Mouse (Mus musculus): Measurements from ENCODE around the gene Gm20388. TPM values are rescaled to one million over a fixed set of nuclear protein-coding genes. Genes with fewer than 3 reads are reported as not detected.

The Gm20388 gene
- polyA plus RNA-seq, 1 experiment from 2014 or later = not detected

DNA sequence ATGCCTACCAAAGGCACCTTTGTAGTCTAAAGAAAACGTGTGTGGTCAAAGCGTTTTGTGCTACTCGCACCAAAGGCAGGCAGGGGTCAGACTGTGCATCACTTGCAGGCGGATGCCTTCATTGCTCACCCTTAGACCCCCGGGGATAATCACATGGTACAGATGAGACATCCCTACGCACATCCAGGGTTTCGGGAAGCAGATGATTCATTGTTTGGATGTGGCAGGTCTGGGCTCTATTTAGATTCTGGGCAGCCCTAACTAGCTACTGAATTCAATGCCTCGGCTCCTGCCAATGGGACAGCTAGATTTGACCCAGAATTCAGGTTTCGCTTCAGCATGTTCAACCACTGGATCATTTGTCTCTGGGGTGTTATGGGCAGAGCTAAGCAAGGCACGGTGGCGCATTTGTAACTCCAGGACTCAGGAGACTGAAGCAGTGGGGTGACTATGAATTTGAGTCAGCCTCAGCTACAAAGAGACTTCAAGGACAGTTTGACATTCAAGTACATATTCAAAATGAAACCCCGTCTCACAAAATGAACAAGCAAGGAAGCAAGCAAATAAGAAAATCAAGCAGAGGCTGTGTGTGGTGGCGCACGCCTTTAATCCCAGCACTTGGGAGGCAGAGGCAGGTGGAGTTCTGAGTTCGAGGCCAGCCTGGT lies 2448.6 kb downstream of the Gm20388 start:
- Histone ChIP-seq H3K4me2 (replicated peaks; ENCODE audit: low read depth) (no peak overlapping the region), H3K4me1 (replicated peaks; ENCODE audit: control insufficient read depth, insufficient read depth) (no peaks in the 10 kb centered on the region), H3K9ac (ENCODE audit: low read length) (no peak overlapping the region), H3K36me3 (ENCODE audit: control insufficient read depth, insufficient read depth, low read length) (no peaks in the 10 kb centered on the region), H3K9me3 (ENCODE audit: control insufficient read depth, low read length) (no peaks in the 10 kb centered on the region), H3K27me3 (ENCODE audit: control insufficient read depth, insufficient read depth, low read length) (no peaks in the 10 kb centered on the region), H3K4me3 (ENCODE audit: low read depth, low read length) (no peak overlapping the region), H3K27ac (replicated peaks) (no peak overlapping the region)
- 71% methylated on average over 15 of the region's 15 CpGs for WGBS
- no peak for DNase-seq (ENCODE audit: low spot score)
- TF ChIP-seq CTCF (IDR thresholded peaks at IDR 0.05; ENCODE audit: low read depth) (no peak), EP300 (optimal IDR thresholded peaks at IDR 0.05) (no peak)
- ATAC-seq (ENCODE audit: low FRiP score, low TSS enrichment) = no peak

DNA sequence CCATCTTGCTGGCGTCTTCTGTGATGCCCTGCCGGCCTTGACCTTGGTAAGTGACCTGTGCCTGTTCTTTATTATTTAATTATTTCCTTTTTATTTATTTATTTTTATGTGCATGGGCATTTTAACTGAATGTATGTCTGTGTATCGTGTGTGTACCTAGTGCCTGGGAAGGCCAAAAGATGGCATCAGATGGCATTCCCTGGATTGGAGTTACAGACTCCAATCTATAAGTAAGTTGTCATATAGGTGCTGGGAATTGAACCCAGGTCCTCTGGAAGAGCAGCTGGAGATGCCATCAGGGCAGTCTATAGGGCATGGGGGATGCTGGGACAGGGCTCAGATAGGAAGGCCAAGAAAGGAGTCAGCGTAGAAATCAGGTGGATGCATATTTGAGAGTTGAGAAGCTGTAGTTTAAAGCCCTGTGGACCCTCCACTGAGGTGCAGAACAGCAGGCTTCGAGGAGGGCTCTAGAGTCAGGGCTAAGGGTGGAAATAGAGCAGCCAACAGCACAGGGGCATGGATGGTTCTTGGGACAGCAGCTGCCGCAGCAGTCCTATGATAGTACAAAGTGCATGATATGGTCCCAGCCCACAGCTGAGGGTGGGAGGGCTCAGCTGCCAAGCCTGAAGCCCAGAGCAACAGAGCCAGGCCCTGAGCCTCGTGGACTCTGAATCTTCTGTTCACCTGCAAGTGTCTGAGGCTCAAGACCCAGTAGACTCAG lies 2450.2 kb downstream of the Gm20388 start, which contains the start of gene Trhr2:
Trhr2 (minus strand) TSS at position 51 of the 721 bp plus-strand sequence.
- H3K4me3 ChIP-seq (ENCODE audit: low read depth, low read length) = no peak within 1 kb of the TSS
- 87% methylated on average over 7 of the region's 7 CpGs for WGBS
- no peak within 1 kb of the TSS for H3K27ac ChIP-seq (replicated peaks)
- no peaks in the 10 kb centered on the region for H3K9me3 ChIP-seq (ENCODE audit: control insufficient read depth, low read length)
- H3K4me1 ChIP-seq (replicated peaks; ENCODE audit: control insufficient read depth, insufficient read depth) = no peaks in the 10 kb centered on the region
- no peaks in the 10 kb centered on the region for H3K27me3 ChIP-seq (ENCODE audit: control insufficient read depth, insufficient read depth, low read length)
- no peak for ATAC-seq (ENCODE audit: low FRiP score, low TSS enrichment)
- no peaks in the 10 kb centered on the region for H3K36me3 ChIP-seq (ENCODE audit: control insufficient read depth, insufficient read depth, low read length)
- no peak for DNase-seq (ENCODE audit: low spot score)
- no peak within 1 kb of the TSS for H3K9ac ChIP-seq (ENCODE audit: low read length)
- TF ChIP-seq EP300 (optimal IDR thresholded peaks at IDR 0.05) = no peak
- TF ChIP-seq CTCF (IDR thresholded peaks at IDR 0.05; ENCODE audit: low read depth) = no peak
- no peak within 1 kb of the TSS for H3K4me2 ChIP-seq (replicated peaks; ENCODE audit: low read depth)

DNA sequence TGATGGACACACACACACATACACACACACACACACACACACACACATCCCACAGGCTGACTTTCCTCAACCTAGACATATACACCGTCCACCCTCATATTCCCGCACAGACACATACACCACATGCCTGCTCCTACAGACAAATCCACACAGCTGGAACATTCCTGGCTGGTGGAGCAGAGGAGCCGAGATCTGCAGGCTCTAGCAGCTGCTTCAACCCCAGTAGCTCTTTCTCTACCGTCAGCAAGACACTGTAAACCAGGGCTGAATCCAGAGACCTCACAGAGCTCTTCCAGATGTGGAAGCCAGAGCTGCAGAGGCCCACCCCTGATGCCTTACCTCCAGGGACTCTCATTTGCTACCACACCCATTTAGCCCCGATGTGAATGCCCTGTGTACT lies 2451.6 kb downstream of the Gm20388 start:
- H3K9me3 ChIP-seq (ENCODE audit: control insufficient read depth, low read length) = no peaks in the 10 kb centered on the region
- TF ChIP-seq EP300 (optimal IDR thresholded peaks at IDR 0.05) (no peak), CTCF (IDR thresholded peaks at IDR 0.05; ENCODE audit: low read depth) (no peak)
- ATAC-seq (ENCODE audit: low FRiP score, low TSS enrichment) = no peak; the same call in 1 of the 2 replicates
- H3K27me3 ChIP-seq (ENCODE audit: control insufficient read depth, insufficient read depth, low read length) = no peaks in the 10 kb centered on the region
- no peaks in the 10 kb centered on the region for H3K36me3 ChIP-seq (ENCODE audit: control insufficient read depth, insufficient read depth, low read length)
- no peak overlapping the region for H3K27ac ChIP-seq (replicated peaks)
- 22% methylated on average over 5 of the region's 5 CpGs for WGBS
- no peak overlapping the region for H3K9ac ChIP-seq (ENCODE audit: low read length)
- no peak overlapping the region for H3K4me2 ChIP-seq (replicated peaks; ENCODE audit: low read depth)
- no peak for DNase-seq (ENCODE audit: low spot score)
- no peaks in the 10 kb centered on the region for H3K4me1 ChIP-seq (replicated peaks; ENCODE audit: control insufficient read depth, insufficient read depth)
- H3K4me3 ChIP-seq (ENCODE audit: low read depth, low read length) = no peak overlapping the region

DNA sequence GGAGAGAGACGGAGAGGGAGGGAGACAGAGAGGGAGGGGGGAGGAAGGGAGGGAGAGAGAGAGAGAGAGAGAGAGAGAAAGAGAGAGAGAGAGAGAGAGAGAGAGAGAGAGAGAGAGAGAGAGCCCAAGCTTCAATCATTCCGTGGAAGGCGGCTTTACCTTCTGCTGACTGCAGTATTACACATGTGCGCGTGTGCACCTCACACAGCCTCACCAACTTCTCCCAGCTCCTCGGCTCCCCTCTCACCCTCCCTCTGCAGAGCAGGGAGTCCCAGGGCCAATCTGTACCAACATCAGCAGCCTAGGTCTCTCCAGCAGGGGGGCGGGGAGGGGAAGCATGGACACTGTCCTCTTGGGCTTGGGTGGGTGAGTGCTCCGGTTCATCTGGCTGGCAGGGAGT lies 2452.3 kb downstream of the Gm20388 start:
- 37% methylated on average over 7 of the region's 8 CpGs for WGBS
- DNase-seq (ENCODE audit: low spot score) (no peak), ATAC-seq (ENCODE audit: low FRiP score, low TSS enrichment) (no peak)

DNA sequence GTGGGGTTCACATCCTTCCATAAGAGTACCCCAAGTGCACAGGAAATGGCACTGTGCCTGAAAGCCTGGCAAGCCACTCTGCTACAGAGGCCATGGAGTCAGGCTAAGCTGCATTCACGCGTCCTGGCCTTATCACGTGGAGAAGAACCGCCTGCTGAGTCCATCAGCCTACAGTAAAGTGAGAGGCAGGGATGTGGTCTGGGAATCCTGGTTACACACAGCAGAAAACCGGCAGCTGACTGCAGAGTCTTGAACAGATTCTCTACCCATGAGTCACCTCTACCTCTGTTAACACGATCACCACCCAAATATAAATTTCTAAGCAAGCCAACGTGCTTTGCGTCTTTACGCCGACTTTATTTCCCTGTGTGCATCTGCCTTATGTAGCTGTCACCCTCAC lies 2457.9 kb downstream of the Gm20388 start:
- Histone ChIP-seq H3K4me2 (replicated peaks; ENCODE audit: low read depth) (no peak overlapping the region), H3K4me1 (replicated peaks; ENCODE audit: control insufficient read depth, insufficient read depth) (no peaks in the 10 kb centered on the region), H3K27ac (replicated peaks) (no peak overlapping the region), H3K27me3 (ENCODE audit: control insufficient read depth, insufficient read depth, low read length) (no peaks in the 10 kb centered on the region), H3K4me3 (ENCODE audit: low read depth, low read length) (no peak overlapping the region), H3K36me3 (ENCODE audit: control insufficient read depth, insufficient read depth, low read length) (no peaks in the 10 kb centered on the region), H3K9me3 (ENCODE audit: control insufficient read depth, low read length) (no peaks in the 10 kb centered on the region), H3K9ac (ENCODE audit: low read length) (no peak overlapping the region)
- ATAC-seq (ENCODE audit: low FRiP score, low TSS enrichment) (0 out of 2 replicates have a peak, but pooled peaks have one; percentile 31), DNase-seq (ENCODE audit: low spot score) (no peak)
- 46% methylated on average over 10 of the region's 10 CpGs for WGBS
- TF ChIP-seq CTCF (IDR thresholded peaks at IDR 0.05; ENCODE audit: low read depth) (no peak), EP300 (optimal IDR thresholded peaks at IDR 0.05) (no peak)

More for the DNA sequence above, 2452.3 kb downstream of the Gm20388 start:
- H3K4me3 ChIP-seq (ENCODE audit: low read depth, low read length) = no peak overlapping the region
- H3K4me2 ChIP-seq (replicated peaks; ENCODE audit: low read depth) = no peak overlapping the region
- no peaks in the 10 kb centered on the region for H3K4me1 ChIP-seq (replicated peaks; ENCODE audit: control insufficient read depth, insufficient read depth)
- no peak overlapping the region for H3K9ac ChIP-seq (ENCODE audit: low read length)
- TF ChIP-seq CTCF (IDR thresholded peaks at IDR 0.05; ENCODE audit: low read depth) (no peak), EP300 (optimal IDR thresholded peaks at IDR 0.05) (no peak)
- no peaks in the 10 kb centered on the region for H3K9me3 ChIP-seq (ENCODE audit: control insufficient read depth, low read length)
- no peaks in the 10 kb centered on the region for H3K27me3 ChIP-seq (ENCODE audit: control insufficient read depth, insufficient read depth, low read length)
- H3K27ac ChIP-seq (replicated peaks) = no peak overlapping the region
- no peaks in the 10 kb centered on the region for H3K36me3 ChIP-seq (ENCODE audit: control insufficient read depth, insufficient read depth, low read length)

DNA sequence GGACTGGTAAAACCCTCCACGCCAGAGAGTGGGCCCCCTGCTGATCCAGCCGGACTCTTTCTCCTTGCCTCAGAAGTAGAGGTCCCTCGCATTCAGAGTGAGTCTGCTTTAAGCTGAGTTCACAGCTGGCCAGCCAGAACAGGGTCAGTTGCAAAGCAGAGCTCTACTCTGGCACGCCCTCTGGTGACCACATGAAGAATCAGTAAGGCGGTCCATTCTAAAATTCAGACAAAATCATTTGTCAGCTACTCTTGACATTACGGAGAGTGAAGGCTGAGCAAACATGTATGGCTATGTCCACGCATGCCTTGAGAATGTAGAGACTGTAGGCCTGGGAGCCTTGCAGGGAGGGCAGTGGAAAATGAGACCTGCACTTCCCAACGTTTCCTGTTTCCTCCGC lies 2459.0 kb downstream of the Gm20388 start:
- Histone ChIP-seq H3K36me3 (ENCODE audit: control insufficient read depth, insufficient read depth, low read length) (no peaks in the 10 kb centered on the region), H3K9me3 (ENCODE audit: control insufficient read depth, low read length) (no peaks in the 10 kb centered on the region), H3K4me2 (replicated peaks; ENCODE audit: low read depth) (no peak overlapping the region), H3K4me1 (replicated peaks; ENCODE audit: control insufficient read depth, insufficient read depth) (no peaks in the 10 kb centered on the region), H3K27ac (replicated peaks) (no peak overlapping the region), H3K27me3 (ENCODE audit: control insufficient read depth, insufficient read depth, low read length) (no peaks in the 10 kb centered on the region), H3K9ac (ENCODE audit: low read length) (peak overlapping the region; percentile 38; the same call in 1 of the 2 replicates), H3K4me3 (ENCODE audit: low read depth, low read length) (no peak overlapping the region)
- peak; percentile 80 for DNase-seq (ENCODE audit: low spot score)
- TF ChIP-seq EP300 (optimal IDR thresholded peaks at IDR 0.05) (no peak), CTCF (IDR thresholded peaks at IDR 0.05; ENCODE audit: low read depth) (peak; percentile 90)
- ATAC-seq (ENCODE audit: low FRiP score, low TSS enrichment) = peak; percentile 81
- WGBS = 9% methylated on average over 9 of the region's 9 CpGs
